Mouse (Mus musculus): Measurements from ENCODE around the gene Tbc1d7.

- TF ChIP-seq CTCF (IDR thresholded peaks at IDR 0.05; ENCODE audit: low read depth): no peak
- no peak for TF ChIP-seq EP300 (IDR thresholded peaks at IDR 0.05; ENCODE audit: low read depth)
Measured at GRCm38 (mm10) chr13:43193932-43194331, 22.6 kb upstream of the Tbc1d7 start.
